Mouse (Mus musculus) embryonic fibroblast, embryonic 13.5 days (primary cell): ENCODE measurements at regions not wholly inside any gene's neighbourhood (a gene's known extent, or its start where the extent isn't known, plus 50 kb on each side); places are given as distances from the start of the nearest gene placed in this dataset.

Experiments
- CTCF ChIP-seq: IDR thresholded peaks from 2 replicates; pipeline ENCODE4 v1.5.1; 2011; ENCODE audit warnings: mild to moderate bottlenecking, control low read depth, low read length, moderate library complexity, borderline replicate concordance; ENCODE audit not compliant: insufficient read depth
- POLR2A ChIP-seq: IDR thresholded peaks from 2 replicates; pipeline ENCODE4 v1.6.1; 2011; ENCODE audit warnings: low read depth, mild to moderate bottlenecking, control low read depth, low read length, moderate library complexity

- no peak for TF ChIP-seq CTCF
- no peak for TF ChIP-seq POLR2A
Observed at GRCm38 (mm10) chr6:127269525-127270044, 117.6 kb upstream of the Ccnd2 start.
